Mouse (Mus musculus) adipocyte (in vitro differentiated cells): ENCODE results near the gene Lama2.

Source experiments
- DNase-seq: peaks from one replicate; pipeline ENCODE4 v3.0.0-alpha.2; 2016; ENCODE audit warnings: low spot score

Gene Lama2

DNA sequence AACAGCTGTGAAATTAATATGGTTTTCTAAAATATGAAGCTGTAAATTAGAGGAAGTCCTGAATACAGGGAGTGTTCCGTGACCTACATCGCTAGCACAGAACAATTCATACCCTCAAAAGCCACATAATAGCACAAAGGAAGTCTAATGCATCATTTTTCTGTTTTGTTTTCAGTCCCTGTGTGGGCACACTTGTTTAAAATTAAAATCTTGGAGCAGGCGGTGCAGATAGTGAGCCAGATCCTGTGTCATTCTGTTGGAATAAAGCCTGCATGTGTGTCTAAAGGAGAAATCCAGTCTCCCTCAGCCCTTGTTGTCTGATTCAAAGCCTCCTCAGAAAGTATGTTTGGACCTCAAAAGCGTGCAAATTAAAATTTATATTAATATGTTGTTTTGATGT is 234.9 kb downstream of the Lama2 start:
- DNase-seq: peak; percentile 52

DNA sequence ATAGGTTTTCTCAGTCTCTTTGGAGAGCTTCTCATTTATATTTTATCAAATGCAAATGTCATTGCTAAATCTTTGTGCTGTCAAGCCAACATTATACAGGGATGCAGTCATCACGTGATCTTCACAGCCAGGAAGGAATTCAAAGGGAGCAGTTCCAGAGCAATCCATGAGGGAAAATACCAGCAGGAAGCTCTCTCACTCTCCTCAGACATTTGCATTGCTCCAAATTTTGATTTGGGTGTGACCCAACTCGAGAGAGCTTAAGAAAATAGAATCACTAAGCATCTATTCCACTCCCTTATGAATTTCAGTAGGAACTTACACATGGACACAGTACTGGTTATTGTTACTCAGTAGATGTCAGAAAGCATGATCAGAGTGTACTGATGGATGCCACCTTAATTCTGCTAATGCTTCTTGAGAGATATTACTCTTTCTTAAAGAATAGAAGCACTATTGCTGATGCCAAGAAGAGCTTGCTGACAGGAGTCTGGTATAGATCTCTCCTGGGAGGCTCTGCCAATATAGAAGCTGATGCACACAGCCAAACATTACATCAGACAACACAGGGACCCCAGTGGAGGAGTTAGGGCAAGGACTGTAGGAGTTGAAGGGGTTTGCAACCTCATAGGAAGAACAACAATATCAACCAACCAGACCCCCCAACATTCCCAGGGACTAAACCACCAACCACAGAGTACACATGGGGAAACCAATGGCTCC is 236.5 kb downstream of the Lama2 start:
- DNase-seq: no peak

DNA sequence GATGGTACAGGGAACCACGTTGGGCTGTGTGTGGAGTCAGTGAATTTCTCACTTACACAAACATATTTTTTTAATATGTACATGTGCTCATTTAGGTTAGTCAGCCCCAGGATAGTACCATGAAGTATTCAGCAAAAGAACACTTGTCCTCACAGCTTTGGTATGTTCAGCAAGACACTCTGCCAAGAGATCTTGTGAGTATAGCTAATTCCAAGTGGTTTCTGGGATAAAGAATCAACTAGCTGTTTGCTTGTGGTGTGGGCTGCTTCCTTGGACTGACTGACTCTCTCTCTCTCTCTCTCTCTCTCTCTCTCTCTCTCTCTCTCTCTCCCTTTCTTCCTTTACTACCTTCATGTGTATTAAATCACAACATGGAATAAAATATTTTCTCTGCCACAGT is 241.3 kb downstream of the Lama2 start:
- peak; percentile 79 for DNase-seq

DNA sequence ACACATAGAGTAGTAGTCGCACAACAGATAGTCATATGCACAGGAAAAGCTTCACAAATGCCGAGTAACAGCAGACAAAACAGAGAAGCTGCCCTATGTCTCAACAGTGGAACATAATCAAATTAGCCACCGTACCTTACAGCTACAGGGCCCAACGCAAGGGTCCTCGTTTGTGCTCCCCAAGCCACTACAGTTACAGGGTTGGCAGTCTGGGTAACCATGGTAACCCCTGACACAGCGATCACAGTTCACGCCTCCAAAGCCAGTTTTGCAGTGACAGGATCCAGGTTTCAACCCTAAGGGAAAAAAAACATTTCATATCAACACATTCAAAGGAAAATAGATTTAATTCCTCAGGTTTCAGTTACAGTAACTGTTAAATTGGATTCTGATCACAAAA is 275.3 kb downstream of the Lama2 start:
- no peak for DNase-seq

DNA sequence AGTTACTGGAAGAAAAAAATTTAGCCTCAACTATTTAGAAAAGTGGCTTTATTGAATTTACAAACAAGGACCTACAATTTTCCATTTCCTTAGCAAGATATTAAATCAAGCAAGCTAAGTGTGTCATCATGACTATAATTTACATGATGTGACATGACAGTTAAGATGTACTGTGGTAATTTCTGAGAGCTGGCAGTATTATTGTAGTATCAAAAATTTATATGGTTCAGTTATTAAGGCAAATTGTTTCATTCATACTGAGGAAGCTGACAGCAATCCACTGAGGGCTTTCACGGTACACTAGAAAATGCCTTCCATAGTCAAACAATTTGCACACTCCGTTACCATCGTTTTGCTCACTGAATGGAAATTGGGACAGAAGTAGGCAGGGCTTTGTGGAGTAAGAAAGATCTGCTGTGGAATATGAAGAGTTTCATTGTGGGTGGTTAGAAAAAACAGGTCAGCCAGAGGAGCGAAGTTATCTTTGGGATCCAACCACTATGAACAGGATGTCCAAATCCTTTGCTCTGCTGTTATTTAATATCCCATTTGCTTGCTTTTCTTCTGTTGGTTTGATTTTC is 297.1 kb downstream of the Lama2 start:
- peak; percentile 58 for DNase-seq

DNA sequence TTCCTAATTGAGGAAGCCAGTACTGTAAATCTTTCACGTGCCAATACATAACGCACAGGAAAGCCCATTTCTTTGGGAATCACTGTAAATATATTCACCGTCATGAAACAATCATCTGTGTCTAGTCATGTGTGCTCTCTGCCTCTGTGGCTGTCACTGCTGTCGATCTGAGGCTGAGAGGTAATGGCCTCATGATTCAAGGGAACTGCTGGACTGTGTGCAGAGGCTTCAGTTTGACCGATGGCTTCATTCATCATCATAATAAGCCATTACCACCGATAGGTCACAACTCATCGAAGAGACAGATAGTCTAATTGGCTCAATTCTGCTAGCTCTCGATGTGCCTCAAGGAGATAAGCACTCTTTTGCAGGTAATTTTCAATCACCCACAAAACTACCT is 312.1 kb downstream of the Lama2 start:
- DNase-seq: no peak

DNA sequence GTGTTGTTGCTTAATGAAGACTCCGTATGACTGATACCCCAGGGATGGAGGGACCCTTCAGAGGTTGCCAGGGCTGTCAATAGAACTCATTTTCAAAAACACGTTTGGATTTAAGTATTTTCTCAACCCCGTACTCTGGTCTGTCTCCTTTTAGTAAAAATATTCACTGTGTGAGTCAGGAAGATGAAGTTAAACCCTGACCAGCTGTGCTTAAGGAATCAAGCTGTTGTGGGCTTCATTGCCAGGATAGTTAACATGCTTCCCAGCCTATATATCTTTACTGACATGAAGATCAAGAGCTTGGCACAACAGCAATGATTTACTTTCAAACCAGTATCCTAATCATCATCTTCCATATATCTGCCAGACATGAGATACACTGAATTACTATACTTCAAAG is 314.3 kb downstream of the Lama2 start:
- no peak for DNase-seq

DNA sequence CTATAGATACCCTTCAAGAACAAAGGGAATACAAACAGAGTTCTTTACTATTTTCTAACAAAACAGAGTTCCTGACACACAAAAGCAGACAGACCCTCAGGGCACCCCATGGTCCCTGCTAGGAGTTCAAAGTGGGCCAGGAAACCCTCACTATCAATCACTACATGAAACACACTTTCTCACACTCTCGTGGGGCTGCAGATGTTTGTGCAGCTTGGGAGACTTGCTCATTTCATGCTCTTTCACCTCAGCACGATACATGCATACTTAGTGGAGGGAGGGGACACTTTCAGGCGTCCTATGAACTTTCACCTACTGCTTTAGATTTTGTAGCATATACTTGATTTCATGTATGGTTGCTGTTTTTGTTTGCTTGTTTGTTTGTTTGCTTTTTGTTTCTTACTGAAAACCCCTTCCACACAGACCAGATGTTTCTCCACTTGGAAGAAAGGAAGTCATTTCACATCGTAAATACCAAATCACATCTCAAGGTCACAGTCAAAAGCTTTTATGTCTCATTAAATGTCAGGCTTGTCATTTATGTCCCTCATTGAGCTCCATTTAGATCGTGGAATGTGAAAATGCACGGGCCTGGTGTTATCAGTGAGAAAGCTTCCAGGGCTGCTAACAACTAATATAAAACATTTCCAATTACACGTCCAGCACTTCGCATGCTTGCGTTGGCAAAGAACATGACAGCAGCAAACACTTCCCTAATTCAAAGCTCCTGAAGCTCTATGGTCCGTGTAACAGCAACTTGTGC is 334.3 kb downstream of the Lama2 start:
- no peak for DNase-seq

DNA sequence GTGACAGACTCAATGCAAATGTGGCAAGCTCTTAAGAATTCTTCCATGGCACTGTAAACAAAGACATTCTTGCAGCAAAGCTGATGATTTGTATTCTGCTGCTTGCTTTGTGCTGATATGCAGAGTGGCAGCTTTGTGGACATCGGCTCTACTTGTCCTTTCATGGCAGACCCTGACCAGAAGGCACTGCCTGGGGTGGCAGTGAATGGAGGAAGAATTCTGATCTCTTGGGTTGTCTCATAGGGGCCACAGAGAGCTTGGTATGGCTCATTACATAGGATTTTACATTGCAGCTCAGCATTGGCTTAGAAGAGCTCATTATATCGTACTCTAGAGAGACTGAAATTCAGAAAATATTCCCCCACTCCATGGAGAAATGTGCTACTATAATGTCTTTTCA is 352.1 kb downstream of the Lama2 start:
- DNase-seq: no peak

DNA sequence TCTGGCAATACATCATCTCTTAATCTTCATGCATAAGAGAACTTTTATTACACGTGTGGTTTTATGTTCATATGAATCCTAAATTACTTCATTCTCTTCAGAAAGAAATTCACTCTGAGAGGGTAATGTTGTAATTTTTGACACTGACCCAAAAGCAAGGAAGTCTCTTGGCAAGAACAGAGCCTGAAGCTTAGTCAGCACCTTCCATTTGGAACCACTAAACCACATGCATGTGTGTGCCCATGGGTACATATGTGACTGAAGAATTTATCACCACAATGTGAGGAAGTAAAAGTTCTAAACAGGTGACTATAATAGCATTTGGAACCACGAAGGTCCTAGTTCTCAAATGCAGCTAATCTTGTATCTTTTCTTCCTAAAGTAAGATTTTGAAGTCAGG is 353.7 kb downstream of the Lama2 start:
- peak; percentile 57 for DNase-seq

DNA sequence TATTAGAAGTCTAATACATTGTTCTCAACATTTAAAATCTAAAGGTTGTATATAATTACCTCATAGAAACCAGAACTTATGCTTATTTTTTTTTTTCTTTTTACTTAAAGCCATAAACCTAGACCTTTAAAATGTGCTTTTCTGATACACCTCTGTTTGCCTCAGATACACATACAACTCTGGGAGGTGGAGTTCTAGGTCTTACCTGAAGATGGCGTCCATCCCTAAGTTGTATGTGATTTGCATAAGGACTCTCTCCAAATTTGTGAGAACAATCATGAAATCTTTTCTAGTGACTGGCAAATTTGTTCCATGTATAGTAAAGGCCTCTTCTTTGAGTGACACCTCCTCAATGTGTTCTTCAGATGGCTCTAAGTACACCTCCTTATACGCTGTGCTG is 354.8 kb downstream of the Lama2 start:
- no peak for DNase-seq

DNA sequence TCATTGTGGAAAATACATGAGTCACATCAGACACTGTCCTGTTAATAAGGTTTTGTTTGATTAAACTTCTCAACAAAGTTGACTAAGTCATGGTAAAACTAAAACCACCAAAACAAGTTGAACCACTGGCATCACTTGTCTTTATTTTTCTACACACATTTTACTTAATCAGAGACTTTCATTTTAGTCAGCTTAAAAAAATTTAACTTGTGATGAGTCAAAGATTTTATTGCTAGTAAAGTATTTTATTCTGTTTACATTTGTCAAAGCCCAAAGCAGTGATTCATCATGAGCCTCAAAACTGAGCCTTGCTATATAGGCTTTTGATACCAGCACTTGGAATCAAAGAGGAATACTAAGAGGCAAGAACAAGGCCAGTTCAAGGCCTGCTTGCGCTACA is 369.8 kb downstream of the Lama2 start:
- DNase-seq: no peak

DNA sequence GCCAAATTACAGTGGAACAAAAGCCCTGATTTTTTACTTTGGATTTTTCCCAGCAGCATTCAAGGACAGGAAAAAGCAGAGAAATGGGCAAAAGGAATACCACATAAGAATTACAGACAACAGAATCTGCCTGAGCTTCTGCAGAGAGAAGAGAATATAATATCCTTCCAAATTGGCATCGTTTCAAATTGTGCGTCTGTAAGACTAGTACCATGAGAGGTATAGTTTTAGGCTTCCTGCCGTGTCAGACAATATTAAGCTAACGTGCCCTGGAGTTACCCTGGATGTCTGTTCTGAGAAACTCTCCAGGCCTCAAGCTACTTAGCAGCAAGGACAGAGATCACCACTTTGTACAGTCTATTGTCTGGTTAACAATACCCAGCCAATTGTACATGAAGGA is 384.8 kb downstream of the Lama2 start:
- DNase-seq: no peak

DNA sequence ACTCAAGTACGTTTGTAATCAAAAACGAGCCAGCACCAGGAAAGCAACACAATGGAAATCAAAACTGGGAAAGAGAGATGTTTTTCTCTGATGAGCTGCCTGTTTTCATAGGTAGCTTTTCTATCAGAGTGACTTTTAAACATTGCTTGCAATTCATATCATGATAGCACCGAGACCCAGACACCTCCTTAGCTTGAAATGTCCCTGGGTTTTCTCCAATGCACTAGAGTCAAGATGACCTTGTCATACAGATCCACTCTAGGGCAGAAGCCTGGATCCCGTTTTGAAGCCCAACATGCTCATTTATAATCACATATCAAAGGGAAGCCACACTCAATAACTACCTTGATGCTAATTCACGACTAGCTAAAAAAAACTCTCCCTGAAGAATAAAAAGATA is 386.0 kb downstream of the Lama2 start:
- DNase-seq: no peak

DNA sequence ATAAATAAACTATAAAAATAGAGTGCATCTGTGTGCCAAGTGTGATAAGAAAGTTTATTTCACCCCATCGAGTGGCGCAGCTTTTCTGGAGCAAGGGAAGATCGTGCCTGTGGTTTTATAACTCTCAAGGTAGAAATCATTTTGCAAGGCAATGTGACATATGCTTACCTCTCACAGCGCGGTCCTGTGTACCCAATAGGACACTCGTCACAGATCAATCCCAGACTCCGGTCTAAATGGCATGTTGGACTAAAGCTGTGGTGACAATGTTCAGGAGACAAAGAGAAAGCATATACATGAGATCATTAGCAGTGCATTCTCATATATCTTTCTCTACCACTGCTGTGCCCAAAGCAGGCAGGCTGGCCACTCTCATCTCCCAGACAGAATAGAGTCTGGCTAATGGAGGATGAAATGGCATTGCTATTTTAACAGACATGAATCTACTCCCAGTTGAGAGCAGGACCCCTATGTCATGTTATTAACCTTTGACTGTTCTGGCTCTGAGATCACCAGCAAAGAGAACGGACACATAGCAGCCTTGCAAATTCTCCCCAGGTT is 395.7 kb downstream of the Lama2 start:
- DNase-seq: peak; percentile 41

DNA sequence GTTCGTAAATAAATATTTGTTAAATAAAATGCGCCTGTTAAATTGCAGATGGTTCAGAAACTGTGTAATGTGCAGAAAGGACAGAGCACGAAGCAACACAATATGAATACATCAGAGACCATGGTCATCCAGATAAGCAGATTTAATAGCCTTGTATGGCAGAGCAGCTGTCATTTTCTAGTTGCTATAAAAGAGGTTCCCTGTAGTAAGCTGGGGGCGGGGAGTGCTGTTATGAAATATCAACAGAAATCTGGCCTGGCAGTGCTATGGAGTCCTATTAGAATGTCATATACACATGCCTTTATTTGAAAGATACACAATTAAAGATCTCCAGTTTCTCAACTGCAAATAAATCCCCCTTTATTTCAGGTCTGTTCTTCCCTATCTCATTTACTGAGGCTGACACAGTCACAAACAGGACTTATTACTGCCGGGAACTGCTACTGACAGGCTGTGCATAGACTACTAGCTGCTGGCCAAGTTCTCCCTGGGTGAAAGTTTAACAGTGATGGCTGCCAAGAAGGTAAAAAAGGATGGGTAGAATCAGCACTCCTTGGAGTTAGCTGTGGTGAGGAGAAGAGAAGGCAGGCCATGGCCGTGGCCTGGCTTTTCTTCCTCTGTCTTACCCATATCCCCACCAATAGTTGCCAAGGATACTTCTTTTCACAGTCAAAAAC is 396.8 kb downstream of the Lama2 start:
- peak; percentile 88 for DNase-seq

DNA sequence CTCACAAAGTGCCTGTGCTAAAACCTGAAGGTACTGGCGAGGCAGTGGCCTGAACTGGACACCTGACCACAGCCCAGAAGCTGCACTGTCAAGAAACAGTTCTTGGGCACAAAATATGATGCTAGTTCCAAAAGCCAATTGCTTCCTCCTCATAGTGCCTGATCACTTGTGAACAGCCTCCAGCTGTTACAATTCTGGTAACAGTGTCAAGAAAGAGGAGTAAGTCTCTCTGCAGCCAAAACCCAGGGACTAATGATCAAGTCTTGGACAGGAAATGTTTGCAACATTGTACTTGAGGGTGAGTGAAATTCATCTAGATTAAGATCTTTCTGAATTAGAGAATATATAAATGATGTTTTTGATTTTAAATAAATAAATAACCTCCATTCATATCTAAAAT is 399.9 kb downstream of the Lama2 start:
- DNase-seq: no peak

DNA sequence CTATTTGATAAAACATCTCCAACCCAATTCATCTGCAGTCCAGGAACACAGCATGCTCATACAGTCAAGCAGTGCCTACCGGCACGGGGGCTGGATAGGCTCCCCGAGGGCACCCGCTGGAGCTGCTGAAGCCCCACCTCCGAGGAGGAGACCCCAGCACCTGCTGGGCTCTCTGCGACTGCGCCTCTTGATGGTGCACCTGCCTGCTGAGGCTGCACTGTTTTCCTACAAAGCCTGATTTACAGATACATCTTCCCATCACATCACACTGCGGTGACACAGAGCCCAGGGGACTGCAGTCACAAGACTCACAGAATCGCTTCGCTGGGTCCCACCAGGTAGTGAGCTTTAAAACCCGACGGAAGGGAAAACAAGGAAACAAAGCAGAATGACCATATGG is 412.2 kb downstream of the Lama2 start:
- no peak for DNase-seq

DNA sequence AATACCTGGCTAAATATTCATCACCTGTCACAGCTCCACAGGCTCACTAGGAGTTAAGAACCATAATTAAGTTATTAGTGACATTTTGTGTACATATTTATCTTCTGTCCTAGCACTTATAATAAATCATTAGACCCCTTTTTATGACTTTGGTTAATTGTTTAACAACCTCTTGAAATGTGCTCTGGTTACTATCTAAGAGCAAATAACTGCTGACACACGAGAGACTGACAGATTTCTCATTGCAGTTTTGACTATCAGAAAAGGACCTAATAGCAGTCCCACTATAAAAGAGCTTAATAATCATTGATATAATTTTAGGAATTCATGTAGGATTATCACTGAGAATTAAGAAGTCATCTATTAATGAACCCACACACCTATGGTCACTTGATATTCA is 421.1 kb downstream of the Lama2 start:
- no peak for DNase-seq

DNA sequence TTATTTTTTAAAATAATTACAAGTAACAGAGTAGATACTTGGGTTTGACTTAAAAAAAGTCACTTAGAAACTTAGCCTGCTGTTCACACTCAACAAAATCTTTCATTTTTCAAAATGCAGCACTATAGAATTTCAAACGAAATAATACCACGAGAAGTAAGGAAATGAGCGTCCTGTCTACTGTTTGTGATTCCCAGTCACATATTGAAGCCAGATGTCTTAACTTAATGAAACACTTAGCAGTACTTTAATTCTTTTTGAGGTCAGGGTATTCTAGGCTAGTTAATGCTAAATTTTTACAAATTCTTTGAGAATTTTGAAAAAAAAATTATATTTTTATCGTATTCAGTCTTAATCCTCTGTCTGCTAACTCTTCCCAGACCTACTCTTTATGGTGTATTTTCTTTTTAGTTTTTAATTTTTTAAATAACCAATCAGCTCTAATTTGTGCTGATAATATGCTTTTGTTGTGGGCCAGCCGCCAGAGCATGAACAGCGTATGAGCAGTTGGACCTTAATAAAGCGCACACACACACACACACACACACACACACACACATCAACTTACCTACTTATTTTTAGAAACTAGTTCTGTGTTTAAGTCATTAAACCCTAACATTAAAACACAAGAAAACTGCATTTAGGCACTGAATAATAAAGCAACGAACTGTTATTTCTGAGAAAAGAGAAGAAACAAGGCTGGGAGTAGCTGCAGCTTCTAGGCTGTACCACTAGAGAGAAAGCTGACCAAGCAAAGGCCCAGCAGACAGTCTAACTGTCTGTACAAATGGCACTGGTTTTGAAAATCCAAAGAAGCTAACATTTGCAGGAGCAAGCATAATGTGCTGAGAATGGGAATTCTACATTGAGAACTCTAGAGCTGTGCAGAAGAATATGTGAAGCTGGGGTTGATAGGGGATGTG is 425.3 kb downstream of the Lama2 start:
- DNase-seq: no peak

DNA sequence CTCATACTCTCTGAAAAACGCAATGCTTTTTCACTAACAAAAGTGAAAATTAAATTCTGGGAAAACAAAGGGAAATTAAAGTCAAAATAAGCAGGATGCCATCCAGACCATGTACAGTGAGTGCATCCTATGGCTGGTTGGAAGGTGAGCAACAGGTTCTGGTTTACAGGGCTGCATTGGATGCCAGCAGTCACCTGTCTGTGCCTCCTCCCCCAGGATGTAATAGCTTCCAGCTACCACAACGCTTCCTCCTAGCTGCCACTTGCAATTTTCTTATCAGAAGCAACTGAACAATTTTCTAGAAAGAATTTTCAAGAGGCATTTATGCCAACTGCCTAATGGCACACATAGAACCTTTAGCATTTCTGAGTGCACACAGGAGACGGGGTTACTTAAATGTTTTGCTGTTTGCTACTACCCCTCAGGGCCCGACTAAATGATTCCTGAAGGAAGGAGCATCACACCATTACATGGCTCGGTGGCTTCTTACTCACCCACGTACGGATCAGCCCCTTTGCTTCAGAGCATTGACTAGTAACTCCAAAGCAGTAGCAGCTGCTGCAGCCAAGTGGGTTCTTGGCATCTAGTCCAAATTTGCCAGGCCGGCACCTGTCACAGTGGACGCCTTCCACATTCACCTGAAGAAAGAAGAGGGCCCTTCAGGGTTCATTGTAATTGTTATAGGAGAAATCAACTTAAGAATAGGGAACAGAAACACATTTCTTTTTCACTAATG is 430.8 kb downstream of the Lama2 start:
- DNase-seq: no peak
